Mouse (Mus musculus): ENCODE data around the gene Ushbp1. TPM values are rescaled to one million over a fixed set of nuclear protein-coding genes. Genes with fewer than 3 reads are reported as not detected.
"Not testable (repeated sequence)": the region's sequence is repeated elsewhere in the genome, so short reads cannot be mapped to it uniquely, and the experiment has no call there.

Gene Ushbp1
- polyA plus RNA-seq, 2 experiments from 2014 or later = not detected

- ATAC-seq = no peak
Observed at GRCm38 (mm10) chr8:71369040-71369718, 26.4 kb downstream of the Ushbp1 start.

GRCm38 (mm10) chr8:71368366-71368765, 27.2 kb downstream of the Ushbp1 start:
- ATAC-seq = no peak

- no peak for ATAC-seq
Observed at GRCm38 (mm10) chr8:71367529-71368176, 27.9 kb downstream of the Ushbp1 start.

GRCm38 (mm10) chr8:71366771-71367528, 28.7 kb downstream of the Ushbp1 start, which contains the start of gene Use1:
Gene Use1, plus strand, starts transcription at chr8:71366848.
- ATAC-seq = peak; percentile 72

- ATAC-seq = no peak
Observed at GRCm38 (mm10) chr8:71358026-71358425, 37.6 kb downstream of the Ushbp1 start.

- no peak for ATAC-seq
Observed at GRCm38 (mm10) chr8:71351520-71351919, 44.1 kb downstream of the Ushbp1 start.

- ATAC-seq = no peak
Observed at GRCm38 (mm10) chr8:71351117-71351516, 44.5 kb downstream of the Ushbp1 start.

GRCm38 (mm10) chr8:71346581-71346980, 49.0 kb downstream of the Ushbp1 start:
- no peak for ATAC-seq

GRCm38 (mm10) chr8:71340625-71341024, 55.0 kb downstream of the Ushbp1 start:
- ATAC-seq = no peak

GRCm38 (mm10) chr8:71337834-71338233, 57.8 kb downstream of the Ushbp1 start:
- not testable (repeated sequence) for ATAC-seq

Other genes starting within 250 kb of the Ushbp1 start
- gene Myo9b, start 123.1 kb downstream of the Ushbp1 start, polyA plus RNA-seq (2017; shearing (Covaris generic)) = 10 to 100 TPM; 13.8 to 16.6 TPM
- 10 to 100 TPM; 43.6 to 45.4 TPM for gene Haus8, start 122.9 kb downstream of the Ushbp1 start, polyA plus RNA-seq (2017; shearing (Covaris generic))
- gene Use1, start 29.0 kb downstream of the Ushbp1 start, polyA plus RNA-seq (2017; shearing (Covaris generic)) = 100 to 1,000 TPM; 292 to 321 TPM
- 1 to 10 TPM; 3.9 to 4.1 TPM for gene Ocel1, start 24.5 kb downstream of the Ushbp1 start, polyA plus RNA-seq (2017; shearing (Covaris generic))
- under 1 TPM in 1 of 2 experiments, not detected in 1; 0.36 TPM for gene Nr2f6, start 13.8 kb downstream of the Ushbp1 start, polyA plus RNA-seq (2017; shearing (Covaris generic))
- gene Babam1, start 1.1 kb upstream of the Ushbp1 start, polyA plus RNA-seq (2017; shearing (Covaris generic)) = 10 to 100 TPM; 54.6 to 55.8 TPM
- gene Ankle1, start 10.2 kb upstream of the Ushbp1 start, polyA plus RNA-seq (2017; shearing (Covaris generic)) = 1 to 10 TPM in 1 of 2 experiments, under 1 TPM in 1; 0.20 to 1.6 TPM
- gene Abhd8, start 67.9 kb upstream of the Ushbp1 start, polyA plus RNA-seq (2017; shearing (Covaris generic)) = 10 to 100 TPM; 16.3 to 19.5 TPM
- 10 to 100 TPM; 65.1 to 82.9 TPM for gene Mrpl34, start 69.2 kb upstream of the Ushbp1 start, polyA plus RNA-seq (2017; shearing (Covaris generic))
- gene Dda1, start 73.4 kb upstream of the Ushbp1 start, polyA plus RNA-seq (2017; shearing (Covaris generic)) = 10 to 100 TPM; 22.5 to 22.7 TPM
- under 1 TPM in 1 of 2 experiments, not detected in 1; 0.20 TPM for gene Ano8, start 90.2 kb upstream of the Ushbp1 start, polyA plus RNA-seq (2017; shearing (Covaris generic))
- gene Gtpbp3, start 92.3 kb upstream of the Ushbp1 start, polyA plus RNA-seq (2017; shearing (Covaris generic)) = 1 to 10 TPM; 2.9 to 3.1 TPM
- gene Plvap, start 116.0 kb upstream of the Ushbp1 start, polyA plus RNA-seq (2017; shearing (Covaris generic)) = not detected
- gene Ccdc194, start 129.9 kb upstream of the Ushbp1 start, polyA plus RNA-seq (2017; shearing (Covaris generic)) = not detected
- gene Bst2, start 141.7 kb upstream of the Ushbp1 start, polyA plus RNA-seq (2017; shearing (Covaris generic)) = 100 to 1,000 TPM in 1 of 2 experiments, 10 to 100 TPM in 1; 75.3 to 150 TPM
- 10 to 100 TPM; 45.1 to 58.2 TPM for gene Mvb12a, start 147.1 kb upstream of the Ushbp1 start, polyA plus RNA-seq (2017; shearing (Covaris generic))
- under 1 TPM in 1 of 2 experiments, not detected in 1; 0.79 TPM for gene Tmem221, start 163.1 kb upstream of the Ushbp1 start, polyA plus RNA-seq (2017; shearing (Covaris generic))
- not detected for gene Nxnl1, start 170.8 kb upstream of the Ushbp1 start, polyA plus RNA-seq (2017; shearing (Covaris generic))
- 10 to 100 TPM in 1 of 2 experiments, 1 to 10 TPM in 1; 3.4 to 13.6 TPM for gene Slc27a1, start 173.1 kb upstream of the Ushbp1 start, polyA plus RNA-seq (2017; shearing (Covaris generic))
- 10 to 100 TPM; 51.5 to 53.4 TPM for gene Pgls, start 196.4 kb upstream of the Ushbp1 start, polyA plus RNA-seq (2017; shearing (Covaris generic))
- gene Fam129c, start 201.8 kb upstream of the Ushbp1 start, polyA plus RNA-seq (2017; shearing (Covaris generic)) = 1 to 10 TPM; 3.0 to 3.6 TPM
- gene Colgalt1, start 215.2 kb upstream of the Ushbp1 start, polyA plus RNA-seq (2017; shearing (Covaris generic)) = 10 to 100 TPM; 10.8 to 12.2 TPM

All from CD4-positive, CD25-positive, alpha-beta regulatory T cell, adult 4 months (primary cell).